Mouse (Mus musculus): ENCODE results near the gene Larp4b.

DNA sequence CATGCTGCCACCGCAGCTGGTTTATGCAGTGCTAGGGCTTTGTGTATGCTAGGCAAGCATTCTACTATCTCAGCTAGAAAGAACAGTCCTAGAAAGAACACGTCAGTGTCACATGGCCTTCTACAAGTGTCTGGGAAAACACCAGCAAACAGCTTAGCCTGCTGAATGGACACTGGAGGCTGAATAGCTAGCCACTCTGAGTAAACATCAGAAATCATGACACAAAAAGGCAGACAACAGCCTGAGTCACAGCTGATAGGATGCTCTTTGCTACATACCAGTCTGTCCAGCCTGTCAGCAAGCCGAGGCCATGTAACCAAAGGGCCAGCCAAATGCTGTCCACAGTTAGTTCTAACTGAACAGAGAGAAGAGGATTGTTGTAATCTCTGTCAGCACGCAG, 32.3 kb upstream of the Larp4b start:
- no peak for TF ChIP-seq CTCF (IDR thresholded peaks at IDR 0.05; ENCODE audit: control insufficient read depth, insufficient read depth, insufficient replicate concordance, low read depth, low read length)
- TF ChIP-seq POLR2A (IDR thresholded peaks at IDR 0.05; ENCODE audit: control insufficient read depth, low read depth, low read length) = no peak

Data from testis, adult 2 months (tissue).